Mouse (Mus musculus): Measurements from ENCODE around the gene Zfp143. TPM values are rescaled to one million over a fixed set of nuclear protein-coding genes. Genes with fewer than 3 reads are reported as not detected.

The Zfp143 gene
- polyA plus RNA-seq, 2 experiments, result 8.2 to 8.6 TPM

GRCm38 (mm10) chr7:110114699-110115098, 53.7 kb downstream of the Zfp143 start:
- Histone ChIP-seq H3K4me2 (ENCODE audit: low read depth) (no peak overlapping the region), H3K4me3 (ENCODE audit: insufficient read depth in 1 of 2, low read depth in 2 of 2, low read length in 2 of 2) (no peak overlapping the region), H3K9ac (replicated peaks) (no peak overlapping the region), H3K4me1 (replicated peaks; ENCODE audit: control insufficient read depth in 2 of 2, insufficient read depth in 2 of 2, low read length in 1 of 2) (peaks cover 5 to 8% of the 10 kb centered on the region in 2 experiments; a peak in 3 of 4 replicates), H3K27me3 (ENCODE audit: control insufficient read depth, insufficient read depth, low read length) (no peaks in the 10 kb centered on the region), H3K9me3 (ENCODE audit: control insufficient read depth, low read length) (no peaks in the 10 kb centered on the region), H3K27ac (no peak overlapping the region), H3K36me3 (replicated peaks; ENCODE audit: control insufficient read depth, insufficient read depth, low read depth) (no peaks in the 10 kb centered on the region)
- ATAC-seq (ENCODE audit: insufficient read depth) (no peak), DNase-seq (ENCODE audit: low read depth in 3 of 3, low spot score in 3 of 3) (no peak)
- no peak for TF ChIP-seq EP300 (IDR thresholded peaks at IDR 0.05; ENCODE audit: low read depth)
- WGBS (ENCODE audit: insufficient replicate concordance), result 37% methylated on average over 5 of the region's 5 CpGs

- ATAC-seq (ENCODE audit: insufficient read depth) (no peak), DNase-seq (ENCODE audit: low read depth in 3 of 3, low spot score in 3 of 3) (peak in 1 of 3 experiments; percentile 58)
- no peak overlapping the region for H3K4me2 ChIP-seq (ENCODE audit: low read depth)
- no peak overlapping the region for H3K27ac ChIP-seq
- no peak overlapping the region for H3K9ac ChIP-seq (replicated peaks)
- TF ChIP-seq EP300 (IDR thresholded peaks at IDR 0.05; ENCODE audit: low read depth), result no peak
- no peak for TF ChIP-seq CTCF (IDR thresholded peaks at IDR 0.05; ENCODE audit: low read depth)
- H3K4me3 ChIP-seq (ENCODE audit: insufficient read depth in 1 of 2, low read depth in 2 of 2, low read length in 2 of 2), result no peak overlapping the region
- no peaks in the 10 kb centered on the region for H3K27me3 ChIP-seq (ENCODE audit: control insufficient read depth, insufficient read depth, low read length)
- H3K4me1 ChIP-seq (replicated peaks; ENCODE audit: control insufficient read depth in 2 of 2, insufficient read depth in 2 of 2, low read length in 1 of 2), result peaks cover 0 to 3% of the 10 kb centered on the region in 2 experiments; a peak in 2 of 4 replicates
- no peaks in the 10 kb centered on the region for H3K9me3 ChIP-seq (ENCODE audit: control insufficient read depth, low read length)
- WGBS (ENCODE audit: insufficient replicate concordance), result 26% methylated on average over 1 of the region's 1 CpGs
- H3K36me3 ChIP-seq (replicated peaks; ENCODE audit: control insufficient read depth, insufficient read depth, low read depth), result no peaks in the 10 kb centered on the region
Measured at GRCm38 (mm10) chr7:110116731-110117291, 55.8 kb downstream of the Zfp143 start.

- Histone ChIP-seq H3K9ac (replicated peaks) (no peak overlapping the region), H3K4me1 (replicated peaks; ENCODE audit: control insufficient read depth in 2 of 2, insufficient read depth in 2 of 2, low read length in 1 of 2) (peaks cover 0 to 3% of the 10 kb centered on the region in 2 experiments; a peak in 2 of 4 replicates), H3K27me3 (ENCODE audit: control insufficient read depth, insufficient read depth, low read length) (no peaks in the 10 kb centered on the region), H3K27ac (no peak overlapping the region), H3K4me3 (ENCODE audit: insufficient read depth in 1 of 2, low read depth in 2 of 2, low read length in 2 of 2) (no peak overlapping the region), H3K9me3 (ENCODE audit: control insufficient read depth, low read length) (no peaks in the 10 kb centered on the region), H3K4me2 (ENCODE audit: low read depth) (no peak overlapping the region), H3K36me3 (replicated peaks; ENCODE audit: control insufficient read depth, insufficient read depth, low read depth) (no peaks in the 10 kb centered on the region)
- no peak for DNase-seq (ENCODE audit: low read depth in 3 of 3, low spot score in 3 of 3)
- 71% methylated on average over 2 of the region's 2 CpGs for WGBS (ENCODE audit: insufficient replicate concordance)
- ATAC-seq (ENCODE audit: insufficient read depth), result no peak
- no peak for TF ChIP-seq CTCF (IDR thresholded peaks at IDR 0.05; ENCODE audit: low read depth)
- no peak for TF ChIP-seq EP300 (IDR thresholded peaks at IDR 0.05; ENCODE audit: low read depth)
Measured at GRCm38 (mm10) chr7:110118448-110118847, 57.4 kb downstream of the Zfp143 start.

GRCm38 (mm10) chr7:110120157-110120784, 59.3 kb downstream of the Zfp143 start:
- ATAC-seq (ENCODE audit: insufficient read depth), result no peak
- peaks cover 3 to 14% of the 10 kb centered on the region in 2 experiments for H3K4me1 ChIP-seq (replicated peaks; ENCODE audit: control insufficient read depth in 2 of 2, insufficient read depth in 2 of 2, low read length in 1 of 2)
- no peak for DNase-seq (ENCODE audit: low read depth in 3 of 3, low spot score in 3 of 3)
- no peak overlapping the region; the same call in 1 of the 2 replicates for H3K9ac ChIP-seq (replicated peaks)
- WGBS (ENCODE audit: insufficient replicate concordance), result 74% methylated on average over 2 of the region's 2 CpGs
- no peaks in the 10 kb centered on the region for H3K9me3 ChIP-seq (ENCODE audit: control insufficient read depth, low read length)
- H3K36me3 ChIP-seq (replicated peaks; ENCODE audit: control insufficient read depth, insufficient read depth, low read depth), result no peaks in the 10 kb centered on the region
- no peak for TF ChIP-seq EP300 (IDR thresholded peaks at IDR 0.05; ENCODE audit: low read depth)
- TF ChIP-seq CTCF (IDR thresholded peaks at IDR 0.05; ENCODE audit: low read depth), result no peak
- H3K27me3 ChIP-seq (ENCODE audit: control insufficient read depth, insufficient read depth, low read length), result no peaks in the 10 kb centered on the region
- H3K4me3 ChIP-seq (ENCODE audit: insufficient read depth in 1 of 2, low read depth in 2 of 2, low read length in 2 of 2), result peak overlapping the region in 1 of 2 experiments; percentile 97; a peak in 2 of 4 replicates
- H3K27ac ChIP-seq, result no peak overlapping the region; the same call in 1 of the 2 replicates
- H3K4me2 ChIP-seq (ENCODE audit: low read depth), result peak overlapping the region; percentile 90

GRCm38 (mm10) chr7:110121162-110121515, 60.1 kb downstream of the Zfp143 start:
- peak overlapping the region; percentile 95 to 97 for H3K4me3 ChIP-seq (ENCODE audit: insufficient read depth in 1 of 2, low read depth in 2 of 2, low read length in 2 of 2)
- no peak for DNase-seq (ENCODE audit: low read depth in 3 of 3, low spot score in 3 of 3)
- peak overlapping the region; percentile 78 for H3K9ac ChIP-seq (replicated peaks)
- peaks cover under 1% of the 10 kb centered on the region for H3K36me3 ChIP-seq (replicated peaks; ENCODE audit: control insufficient read depth, insufficient read depth, low read depth)
- WGBS (ENCODE audit: insufficient replicate concordance), result 3% methylated on average over 9 of the region's 9 CpGs
- no peaks in the 10 kb centered on the region for H3K9me3 ChIP-seq (ENCODE audit: control insufficient read depth, low read length)
- ATAC-seq (ENCODE audit: insufficient read depth), result no peak
- peak overlapping the region; percentile 46 for H3K27ac ChIP-seq
- no peak for TF ChIP-seq CTCF (IDR thresholded peaks at IDR 0.05; ENCODE audit: low read depth)
- no peak for TF ChIP-seq EP300 (IDR thresholded peaks at IDR 0.05; ENCODE audit: low read depth)
- H3K4me2 ChIP-seq (ENCODE audit: low read depth), result peak overlapping the region; percentile 90
- H3K27me3 ChIP-seq (ENCODE audit: control insufficient read depth, insufficient read depth, low read length), result no peaks in the 10 kb centered on the region
- H3K4me1 ChIP-seq (replicated peaks; ENCODE audit: control insufficient read depth in 2 of 2, insufficient read depth in 2 of 2, low read length in 1 of 2), result peaks cover 4 to 14% of the 10 kb centered on the region in 2 experiments
